Mouse (Mus musculus): ENCODE data around the gene Pkdcc.

The Pkdcc gene

GRCm38 (mm10) chr17:83214674-83215528 is at the start of gene Pkdcc:
Pkdcc (plus strand) TSS chr17:83215292.
- peak; percentile 80 for DNase-seq

- peak; percentile 19 for DNase-seq
Measured at GRCm38 (mm10) chr17:83166195-83166594, 48.9 kb upstream of the Pkdcc start.

- DNase-seq, result peak; percentile 23
Measured at GRCm38 (mm10) chr17:83176146-83176545, 38.9 kb upstream of the Pkdcc start.

GRCm38 (mm10) chr17:83178483-83179150 is 36.5 kb upstream of the Pkdcc start:
- DNase-seq, result peak; percentile 64

GRCm38 (mm10) chr17:83179151-83179531 is 36.0 kb upstream of the Pkdcc start:
- DNase-seq, result no peak

- DNase-seq, result no peak
Measured at GRCm38 (mm10) chr17:83179569-83179968, 35.5 kb upstream of the Pkdcc start.

GRCm38 (mm10) chr17:83181086-83181485 is 34.0 kb upstream of the Pkdcc start:
- DNase-seq, result no peak

GRCm38 (mm10) chr17:83181592-83181991 is 33.5 kb upstream of the Pkdcc start:
- no peak for DNase-seq

GRCm38 (mm10) chr17:83182061-83182664 is 32.9 kb upstream of the Pkdcc start:
- DNase-seq, result no peak

- DNase-seq, result no peak
Measured at GRCm38 (mm10) chr17:83182780-83183179, 32.3 kb upstream of the Pkdcc start.

- DNase-seq, result no peak
Measured at GRCm38 (mm10) chr17:83187751-83188565, 27.1 kb upstream of the Pkdcc start.

- DNase-seq, result no peak
Measured at GRCm38 (mm10) chr17:83190810-83191209, 24.3 kb upstream of the Pkdcc start.

GRCm38 (mm10) chr17:83194491-83194890 is 20.6 kb upstream of the Pkdcc start:
- DNase-seq, result no peak

GRCm38 (mm10) chr17:83197361-83197923 is 17.6 kb upstream of the Pkdcc start:
- DNase-seq, result peak; percentile 62

- DNase-seq, result no peak
Measured at GRCm38 (mm10) chr17:83200469-83200868, 14.6 kb upstream of the Pkdcc start.

- DNase-seq, result no peak
Measured at GRCm38 (mm10) chr17:83201257-83201656, 13.8 kb upstream of the Pkdcc start.

- DNase-seq, result no peak
Measured at GRCm38 (mm10) chr17:83203692-83204383, 11.3 kb upstream of the Pkdcc start.

- DNase-seq, result no peak
Measured at GRCm38 (mm10) chr17:83207296-83207695, 7.8 kb upstream of the Pkdcc start.

GRCm38 (mm10) chr17:83208455-83208854 is 6.6 kb upstream of the Pkdcc start:
- DNase-seq, result no peak

- no peak for DNase-seq
Measured at GRCm38 (mm10) chr17:83210531-83210930, 4.6 kb upstream of the Pkdcc start.

- DNase-seq, result no peak
Measured at GRCm38 (mm10) chr17:83211196-83211595, 3.9 kb upstream of the Pkdcc start.

GRCm38 (mm10) chr17:83212422-83212821 is 2.7 kb upstream of the Pkdcc start:
- DNase-seq, result no peak
